Mouse (Mus musculus): ENCODE data around the gene Klf5. TPM values are rescaled to one million over a fixed set of nuclear protein-coding genes. Genes with fewer than 3 reads are reported as not detected.
A peak's percentile ranks its signal among the peaks of the same experiment; 100 is the strongest.

Klf5 gene
- total RNA-seq (2021), result 1 to 10 TPM; 4.9 to 6.1 TPM
- long read RNA-seq, experiment 1, partial matches to known transcripts, result 0 of 7 reads
- long read RNA-seq, experiment 1, other reads (novel, unspliced or antisense), result 4 of 7 reads
- long read RNA-seq, experiment 2, partial matches to known transcripts, result 0 of 4 reads
- long read RNA-seq, experiment 2, other reads (novel, unspliced or antisense), result 1 of 4 reads

- intact Hi-C loops (cut with DNase I), result no loop called here
- DNase-seq, result peak; percentile 87 to 93
Measured at GRCm38 (mm10) chr14:99298385-99299021, at the start of gene Klf5. Klf5 (plus strand) TSS chr14:99298691.

GRCm38 (mm10) chr14:99262026-99262425 lies 36.5 kb upstream of the Klf5 start:
- intact Hi-C loops (cut with DNase I), result no loop called here
- DNase-seq, result no peak

GRCm38 (mm10) chr14:99263816-99264215 lies 34.7 kb upstream of the Klf5 start:
- intact Hi-C loops (cut with DNase I), result no loop called here
- no peak for DNase-seq

GRCm38 (mm10) chr14:99265791-99266190 lies 32.7 kb upstream of the Klf5 start:
- intact Hi-C loops (cut with DNase I), result no loop called here
- DNase-seq, result no peak

- no peak for DNase-seq
Measured at GRCm38 (mm10) chr14:99266749-99267148, 31.7 kb upstream of the Klf5 start.

DNA sequence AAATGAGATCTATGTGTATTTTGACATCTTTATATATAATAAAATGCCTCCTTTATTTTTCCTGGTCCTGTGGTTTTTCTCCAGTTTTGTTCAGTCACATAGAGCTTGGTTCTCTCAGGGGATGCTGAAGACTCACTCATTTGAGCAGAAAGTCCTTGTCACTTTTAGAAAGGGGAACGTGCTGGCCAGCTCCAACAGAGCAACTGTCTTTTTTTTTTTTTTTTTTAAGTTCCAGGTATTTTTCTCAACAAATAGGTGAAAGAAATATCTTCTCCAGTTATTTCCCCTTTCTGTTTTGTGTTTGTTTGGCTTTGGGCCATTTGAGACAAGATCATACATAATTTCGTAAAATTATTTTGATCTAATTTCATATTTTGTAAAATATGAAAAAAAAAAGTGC lies 24.4 kb upstream of the Klf5 start:
- intact Hi-C loops (cut with DNase I), result no loop called here
- DNase-seq, result no peak

More at GRCm38 (mm10) chr14:99266749-99267148, 31.7 kb upstream of the Klf5 start:
- intact Hi-C loops (cut with DNase I), result no loop called here

- no peak for DNase-seq
- intact Hi-C loops (cut with DNase I), result no loop called here
Measured at GRCm38 (mm10) chr14:99275827-99276226, 22.7 kb upstream of the Klf5 start.

DNA sequence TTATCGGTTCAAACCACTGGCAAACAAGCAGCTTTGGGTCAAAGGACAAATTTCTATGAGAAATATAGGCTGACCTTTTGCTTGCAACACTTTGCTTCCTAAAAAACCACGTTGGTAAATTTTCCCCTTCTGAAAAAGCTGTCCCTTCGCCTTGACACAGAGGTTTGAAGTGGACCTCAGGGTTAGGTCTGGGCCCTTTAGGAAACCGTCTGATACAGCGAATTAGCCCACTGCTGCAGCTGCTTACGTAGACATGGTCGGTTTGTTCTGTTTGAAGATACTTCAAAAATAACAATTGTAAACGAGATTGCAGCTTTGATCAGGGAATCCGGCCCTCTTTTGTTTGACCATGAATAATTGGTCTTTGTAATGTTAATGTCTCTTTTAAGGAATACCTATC lies 20.2 kb upstream of the Klf5 start:
- DNase-seq, result no peak
- intact Hi-C loops (cut with DNase I), result no loop called here

DNA sequence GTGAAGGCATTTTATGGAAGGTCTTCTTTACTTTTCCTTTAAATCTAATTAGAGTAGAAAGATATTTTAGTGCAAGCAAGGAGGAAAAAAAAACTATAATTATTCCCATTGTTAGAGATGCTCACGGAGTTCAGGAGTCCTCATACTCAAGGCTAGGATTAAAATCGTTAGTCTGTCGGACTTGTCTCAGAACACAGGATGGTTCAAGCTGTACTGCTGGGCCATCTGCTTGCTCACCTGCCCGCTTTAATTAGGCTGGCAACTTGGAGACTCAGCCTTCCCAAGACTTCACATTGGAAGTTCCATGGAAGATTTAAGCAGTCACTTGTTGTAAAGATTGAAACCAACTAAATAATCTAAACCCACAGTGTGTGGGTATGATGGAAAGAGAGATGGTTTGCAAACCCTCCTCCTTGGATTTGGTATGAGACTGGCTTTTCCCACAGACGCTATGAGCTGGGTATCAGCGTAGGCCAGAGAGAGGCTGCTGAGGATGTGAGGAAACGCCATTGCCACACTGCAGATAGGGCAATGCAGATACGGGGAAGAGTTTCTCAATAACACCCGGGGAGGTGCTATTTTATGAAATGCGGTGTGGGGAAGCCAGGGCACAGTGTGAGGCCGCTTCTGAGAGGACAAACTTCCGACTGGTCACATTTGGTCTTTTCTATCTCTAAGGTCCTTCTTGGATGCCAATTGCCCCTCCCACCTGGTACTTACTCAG lies 19.6 kb upstream of the Klf5 start:
- DNase-seq, result no peak
- intact Hi-C loops (cut with DNase I), result no loop called here

DNA sequence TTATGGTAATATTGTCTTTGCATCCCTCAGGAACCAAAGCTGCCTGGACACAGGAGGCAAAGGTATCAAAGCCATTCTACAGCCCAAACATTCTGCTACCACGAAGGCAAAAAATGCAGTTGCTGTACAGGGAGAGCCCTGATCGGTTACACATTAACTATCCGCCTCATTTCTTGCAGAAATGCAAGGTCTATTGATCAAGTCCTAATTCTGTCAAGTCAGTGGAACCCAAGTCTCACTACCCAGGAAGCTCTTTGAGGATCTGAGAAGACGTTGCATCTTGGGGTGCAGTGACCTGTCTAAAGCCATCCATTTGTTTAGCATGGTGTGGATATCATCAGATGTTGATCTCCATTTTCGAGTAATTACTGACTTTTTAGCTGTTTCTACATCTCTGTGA lies 18.1 kb upstream of the Klf5 start:
- intact Hi-C loops (cut with DNase I), result no loop called here

DNA sequence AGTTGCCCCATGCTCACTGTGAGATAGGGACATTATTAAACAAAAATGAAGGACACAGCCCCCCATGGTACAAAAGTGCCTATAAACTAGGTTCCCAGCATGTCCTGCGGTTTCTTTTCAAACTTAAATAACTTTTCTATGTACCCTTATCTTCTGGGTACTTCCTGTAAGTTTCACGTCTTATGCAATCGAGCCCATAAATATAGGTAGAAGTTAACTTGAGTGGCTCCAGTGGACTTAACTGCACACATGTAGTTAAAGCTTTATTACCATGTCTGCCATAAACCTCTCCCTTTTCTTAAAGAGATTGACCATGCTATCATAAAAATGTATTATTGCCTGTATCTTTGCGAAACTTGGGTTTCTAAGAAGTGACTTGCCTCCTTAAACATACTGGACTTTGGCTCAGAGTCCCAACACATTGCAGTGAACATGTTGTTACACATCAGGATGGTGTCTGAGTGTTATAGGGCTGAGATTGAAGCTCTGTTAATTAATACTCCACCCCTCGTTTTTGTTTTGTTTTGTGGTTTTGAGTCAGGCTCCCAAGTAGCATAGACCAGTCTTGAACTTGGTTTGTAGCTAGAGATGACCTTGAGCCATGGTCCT lies 17.6 kb upstream of the Klf5 start:
- intact Hi-C loops (cut with DNase I), result no loop called here
- no peak for DNase-seq

More for the DNA sequence above, 18.1 kb upstream of the Klf5 start:
- DNase-seq, result no peak

- no peak for DNase-seq
- intact Hi-C loops (cut with DNase I), result no loop called here
Measured at GRCm38 (mm10) chr14:99285486-99285885, 13.0 kb upstream of the Klf5 start.

DNA sequence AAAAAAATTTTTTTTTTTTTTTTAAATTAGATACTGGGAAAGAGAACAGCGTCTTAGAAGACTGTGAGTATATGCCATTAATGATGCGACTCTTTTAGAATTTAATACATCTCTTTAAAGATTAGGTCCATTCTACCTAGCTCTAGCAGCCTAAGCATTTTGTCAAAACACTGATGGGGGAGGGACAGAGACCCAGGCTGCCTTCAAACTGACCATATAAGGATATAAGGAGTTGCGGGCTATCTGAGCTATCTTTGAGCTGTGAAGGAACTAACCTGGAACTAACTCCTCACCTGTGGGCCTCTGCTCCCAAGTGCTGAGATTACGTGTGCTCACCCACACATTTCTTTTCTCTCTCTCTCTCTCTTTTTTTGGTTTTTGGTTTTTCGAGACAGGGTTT lies 6.3 kb upstream of the Klf5 start:
- intact Hi-C loops (cut with DNase I), result no loop called here
- no peak for DNase-seq

- no peak for DNase-seq
- intact Hi-C loops (cut with DNase I), result no loop called here
Measured at GRCm38 (mm10) chr14:99294424-99294823, 4.1 kb upstream of the Klf5 start.

DNA sequence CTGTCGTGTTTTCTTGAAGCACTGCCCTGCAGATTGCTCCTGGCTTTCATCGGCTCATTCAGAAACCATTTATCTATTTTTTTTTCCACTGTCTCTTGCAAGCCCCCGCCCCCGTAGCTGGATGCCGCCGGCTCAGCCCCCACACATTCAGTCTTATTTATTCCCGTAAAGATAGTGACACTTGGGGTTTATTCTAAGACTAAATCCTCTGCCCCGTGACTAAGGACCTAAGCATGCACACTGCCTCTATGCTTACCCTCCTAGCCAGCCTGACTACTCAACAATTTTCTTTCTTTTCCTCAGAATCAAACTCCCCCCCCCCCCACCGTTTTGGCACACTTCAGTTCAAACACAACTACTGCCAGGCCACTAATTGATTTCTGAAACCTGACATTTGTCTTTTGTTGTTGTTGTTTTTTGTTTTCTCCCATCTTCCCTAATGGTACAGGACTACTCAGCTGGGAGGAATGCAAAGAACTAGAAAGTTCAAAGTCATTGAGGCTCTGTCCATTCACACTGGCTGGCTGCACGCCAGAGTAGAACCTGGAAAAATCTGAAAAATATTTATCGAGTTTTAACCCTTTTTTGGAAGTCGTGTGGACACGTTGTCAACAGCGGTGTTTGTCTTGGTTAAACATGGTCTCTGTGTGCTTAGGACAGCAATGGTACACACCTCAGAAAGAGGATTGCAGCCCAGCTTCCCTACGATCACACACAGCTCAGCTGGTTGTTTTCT lies 2.7 kb upstream of the Klf5 start:
- DNase-seq, result no peak
- intact Hi-C loops (cut with DNase I), result no loop called here

DNA sequence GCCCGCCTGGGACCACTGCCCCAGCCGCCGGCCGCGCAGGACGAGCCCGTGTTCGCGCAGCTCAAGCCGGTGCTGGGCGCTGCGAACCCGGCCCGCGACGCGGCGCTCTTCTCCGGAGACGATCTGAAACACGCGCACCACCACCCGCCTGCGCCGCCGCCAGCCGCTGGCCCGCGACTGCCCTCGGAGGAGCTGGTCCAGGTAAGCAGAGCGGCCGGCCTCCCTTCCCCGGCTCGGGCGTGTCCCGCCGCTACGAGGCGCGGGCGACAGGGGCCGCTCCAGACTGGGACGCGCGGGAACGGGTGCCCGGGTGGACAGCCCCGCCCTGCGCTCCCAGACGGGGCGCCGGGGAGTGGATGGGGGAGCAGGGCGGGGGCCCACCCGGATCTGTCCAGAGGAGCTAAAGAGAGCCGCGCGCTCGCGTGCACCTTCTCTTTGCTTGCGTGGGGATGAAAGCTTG lies 561 bp downstream of the Klf5 start:
- peak; percentile 33 to 51 for DNase-seq

DNA sequence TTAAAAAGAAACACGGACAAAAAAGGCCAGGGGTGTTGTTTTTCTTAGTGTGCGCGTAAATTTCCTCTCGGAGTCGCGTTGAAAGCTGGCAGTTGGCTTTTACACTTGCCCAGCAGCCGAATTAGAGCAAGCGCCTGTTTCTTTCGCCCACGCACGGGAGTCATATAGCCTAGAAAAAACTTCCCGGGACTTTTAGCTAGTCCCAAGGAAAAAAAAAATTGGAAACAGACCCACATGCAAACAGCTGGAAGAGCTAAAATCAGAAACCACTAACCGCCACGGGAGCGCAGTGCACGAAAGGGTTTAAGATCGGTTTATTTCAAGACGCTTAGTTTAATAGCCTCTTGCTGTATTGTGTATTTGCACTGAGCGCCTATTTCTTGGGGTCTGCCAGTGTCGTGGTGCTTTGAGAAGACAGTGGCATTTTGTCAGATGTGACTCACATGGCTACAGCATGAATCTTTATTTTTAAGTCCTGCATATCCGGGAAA lies 1.3 kb downstream of the Klf5 start:
- intact Hi-C loops (cut with DNase I), result no loop called here
- no peak for DNase-seq

More for the DNA sequence above, 561 bp downstream of the Klf5 start:
- intact Hi-C loops (cut with DNase I), result no loop called here

GRCm38 (mm10) chr14:99301472-99301871 lies 3.0 kb downstream of the Klf5 start:
- intact Hi-C loops (cut with DNase I), result no loop called here
- no peak for DNase-seq

DNA sequence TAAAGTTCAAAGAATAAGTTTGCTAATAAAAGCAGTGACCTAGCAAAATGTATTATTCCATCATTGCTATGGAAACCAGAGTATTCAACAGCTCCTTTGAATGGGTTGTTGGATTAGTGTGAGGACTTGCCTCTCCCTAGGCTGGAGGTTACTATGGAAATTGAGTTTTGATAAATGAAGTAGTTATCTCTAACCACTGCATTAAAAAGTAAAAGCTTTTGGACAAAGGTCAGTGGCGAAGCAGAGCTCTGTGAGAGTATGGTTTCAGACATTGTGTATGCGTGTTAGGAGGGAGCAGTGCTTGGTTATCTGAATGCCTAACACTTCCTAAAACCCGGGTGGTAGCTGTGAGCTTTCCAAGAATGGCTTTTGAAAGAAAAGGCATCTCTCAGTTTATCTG lies 5.9 kb downstream of the Klf5 start:
- intact Hi-C loops (cut with DNase I), result no loop called here
- no peak for DNase-seq

DNA sequence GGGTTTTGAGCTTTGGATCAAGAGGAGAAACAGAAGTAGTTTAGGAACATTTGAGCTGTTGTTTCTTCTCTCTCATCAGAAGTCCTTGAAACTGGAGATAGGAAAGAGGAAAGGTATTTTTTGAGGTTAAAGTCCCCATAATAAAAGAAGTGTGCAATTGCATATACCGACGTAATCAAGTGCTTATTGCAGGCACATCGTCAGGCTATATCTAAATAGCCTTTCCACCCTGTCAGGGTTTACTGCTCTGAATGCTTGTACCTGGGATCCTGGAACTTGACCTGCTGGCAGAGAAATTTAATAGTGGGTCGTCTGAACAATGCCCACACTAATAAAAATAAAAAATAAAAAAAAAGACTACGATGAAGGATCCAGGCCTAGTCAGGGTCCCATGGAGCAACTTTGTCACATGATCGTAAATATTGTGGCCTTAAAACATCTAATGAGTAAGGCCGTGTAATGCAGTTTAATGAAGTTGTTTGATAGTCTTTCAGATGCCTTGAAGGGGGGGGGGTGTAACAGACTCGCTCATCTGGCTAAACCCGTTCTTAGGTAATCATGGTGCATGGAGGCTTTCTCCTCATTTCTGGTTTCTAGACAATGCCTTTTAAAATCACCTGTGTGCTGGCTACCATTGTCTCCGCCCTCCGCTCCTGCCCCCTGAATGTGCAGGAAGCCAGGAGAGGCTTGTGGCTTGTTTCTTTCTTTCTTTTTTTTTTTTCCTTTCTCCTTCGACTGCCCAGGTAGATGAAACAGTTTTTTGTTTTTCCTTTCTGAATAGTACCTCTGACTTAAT lies 6.7 kb downstream of the Klf5 start:
- intact Hi-C loops (cut with DNase I), result no loop called here
- no peak for DNase-seq

Measured in gastrocnemius, postnatal 36 days (tissue).